Mouse (Mus musculus): ENCODE measurements at regions not wholly inside any gene's neighbourhood (a gene's known extent, or its start where the extent isn't known, plus 50 kb on each side); places are given as distances from the start of the nearest gene placed in this dataset.

GRCm38 (mm10) chr4:124409279-124409678 lies 201.3 kb downstream of the 3100002H09Rik start:
- TF ChIP-seq CTCF (IDR thresholded peaks at IDR 0.05; ENCODE audit: insufficient read depth, low read length) (no peak), POLR2A (IDR thresholded peaks at IDR 0.05; ENCODE audit: borderline replicate concordance, extremely low read depth, low read depth, low read length) (no peak)

Measured in lung, adult 2 months (tissue).